In the genomic region with DNA sequence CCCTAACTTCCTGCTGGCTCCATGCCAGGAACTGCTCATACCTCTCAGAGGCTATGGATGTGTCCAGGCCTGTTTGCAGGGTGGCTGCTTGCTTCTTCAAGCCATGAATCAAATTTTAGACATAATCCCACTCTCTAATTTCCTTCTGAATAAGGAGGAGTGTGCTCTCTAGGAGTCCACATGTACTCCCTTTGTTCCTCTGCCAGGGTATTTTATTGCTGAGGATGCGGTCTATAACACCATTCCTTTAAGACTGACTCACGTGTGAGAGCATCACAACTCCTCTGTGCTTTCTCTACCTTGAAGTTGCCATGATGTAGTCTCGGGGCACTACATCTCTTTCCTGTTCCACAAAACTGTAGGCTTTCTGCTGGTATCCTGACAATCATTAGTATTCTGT, we compare ENCODE assay signal across 25 mouse cellular contexts.
DNase-seq lines count a peak whose midpoint lies in the region; ATAC-seq and TF ChIP-seq lines count a peak whose summit lies in the region.
"Had no signal": no experiment of that assay in that cellular context is flagged by ENCODE, and none has a peak within 500 bp of the region (broad histone marks: within the 10 kb centered on the region; RNA-seq: fewer than 3 reads in every experiment).

No protein-coding gene starts in this region.

- no peaks in the 10 kb centered on the region for H3K27me3 ChIP-seq in stomach, postnatal 0 days (ENCODE audit: control insufficient read depth, insufficient read depth, low read length)
- H3K27me3 ChIP-seq: embryonic facial prominence, embryonic 12.5 days; embryonic facial prominence, embryonic 15.5 days; hindbrain, embryonic 13.5 days had no signal

- no peak overlapping the region for H3K4me3 ChIP-seq in stomach, postnatal 0 days (ENCODE audit: low read depth, low read length)
- H3K4me3 ChIP-seq: embryonic facial prominence, embryonic 12.5 days; embryonic facial prominence, embryonic 15.5 days; gastrocnemius, adult 2 months; hindbrain, embryonic 10.5 days; hindbrain, embryonic 13.5 days had no signal

- no peak overlapping the region for H3K4me2 ChIP-seq in stomach, postnatal 0 days (replicated peaks; ENCODE audit: low read depth)
- H3K4me2 ChIP-seq: embryonic facial prominence, embryonic 12.5 days; embryonic facial prominence, embryonic 15.5 days; heart, embryonic 11.5 days; hindbrain, embryonic 13.5 days had no signal

- H3K4me1 ChIP-seq in stomach, postnatal 0 days (replicated peaks; ENCODE audit: control insufficient read depth, insufficient read depth): no peaks in the 10 kb centered on the region
- H3K4me1 ChIP-seq: embryonic facial prominence, embryonic 12.5 days; embryonic facial prominence, embryonic 15.5 days; hindbrain, embryonic 10.5 days; hindbrain, embryonic 13.5 days had no signal

- WGBS in stomach, postnatal 0 days: 69% methylated on average over 3 of the region's 3 CpGs

- peak; percentile 6 to 10 for DNase-seq in kidney, postnatal 4 days
- no peak for DNase-seq in kidney, adult 9 months
- DNase-seq in urinary bladder, postnatal 14 days (ENCODE audit: low spot score): peak; percentile 59
- no peak for DNase-seq in urinary bladder, postnatal 10 days (ENCODE audit: low spot score)
- DNase-seq in 3T3-L1 (ENCODE audit: low read depth, low spot score): peak; percentile 57
- peak; percentile 31 for DNase-seq in stomach, postnatal 0 days (ENCODE audit: low spot score)
- no peak for DNase-seq in Muller cell, postnatal 12 days (ENCODE audit: inconsistent ontology term)
- no peak for DNase-seq in left cerebral cortex, adult 18-20 months (ENCODE audit: low spot score in 2 of 2)
- DNase-seq: adrenal gland, adult 2 months; adrenal gland, postnatal 14 days; cerebellum, adult 11 months; cerebellum, adult 2 months; cerebellum, adult 9-11 months; forebrain, postnatal 0 days; gastrocnemius, adult 2 months; gastrocnemius, postnatal 14 days; heart, adult 11 months; heart, postnatal 36 days had no signal

- no peaks in the 10 kb centered on the region for H3K9me3 ChIP-seq in stomach, postnatal 0 days (ENCODE audit: control insufficient read depth, low read length)
- H3K9me3 ChIP-seq: embryonic facial prominence, embryonic 12.5 days; embryonic facial prominence, embryonic 15.5 days; hindbrain, embryonic 10.5 days; hindbrain, embryonic 13.5 days had no signal

- no peaks in the 10 kb centered on the region for H3K36me3 ChIP-seq in stomach, postnatal 0 days (ENCODE audit: control insufficient read depth, insufficient read depth, low read length)
- H3K36me3 ChIP-seq: embryonic facial prominence, embryonic 12.5 days; embryonic facial prominence, embryonic 15.5 days; hindbrain, embryonic 10.5 days; hindbrain, embryonic 13.5 days had no signal

- ATAC-seq in stomach, postnatal 0 days (ENCODE audit: low FRiP score, low TSS enrichment): no peak
- ATAC-seq: forebrain, embryonic 14.5 days; forebrain, postnatal 0 days; hindbrain, embryonic 16.5 days had no signal

- no peak for TF ChIP-seq EP300 in stomach, postnatal 0 days (optimal IDR thresholded peaks at IDR 0.05)

- no peak for TF ChIP-seq CTCF in stomach, postnatal 0 days (IDR thresholded peaks at IDR 0.05; ENCODE audit: low read depth)

- no peak overlapping the region for H3K27ac ChIP-seq in stomach, postnatal 0 days (replicated peaks)
- H3K27ac ChIP-seq: embryonic facial prominence, embryonic 12.5 days; embryonic facial prominence, embryonic 15.5 days; gastrocnemius, adult 2 months; hindbrain, embryonic 10.5 days; hindbrain, embryonic 13.5 days had no signal

- no peak overlapping the region for H3K9ac ChIP-seq in stomach, postnatal 0 days (ENCODE audit: low read length)
- H3K9ac ChIP-seq: embryonic facial prominence, embryonic 12.5 days; embryonic facial prominence, embryonic 15.5 days; forebrain, postnatal 0 days; hindbrain, embryonic 13.5 days had no signal

Comparison
In these comparisons a context has a peak if more than half of its experiments do, and no peak if none do; other contexts are left out.
1. DNase-seq: peak in kidney, postnatal 4 days (2 of 2), urinary bladder, postnatal 14 days (single experiment), 3T3-L1 (single experiment) and stomach, postnatal 0 days (single experiment); none in kidney, adult 9 months (single experiment), urinary bladder, postnatal 10 days (single experiment), Muller cell, postnatal 12 days (single experiment) and left cerebral cortex, adult 18-20 months (0 of 2).